Mouse (Mus musculus) bone marrow, adult 2 months (tissue): ENCODE measurements around the gene Wdr54. TPM values are rescaled to one million over a fixed set of nuclear protein-coding genes. Genes with fewer than 3 reads are reported as not detected.

Source experiments
- H3K27ac ChIP-seq: fragments of 200-500 bp; 2 replicates; pipeline ENCODE4 v1.5.1; 2012; ENCODE audit warnings: low read depth, mild to moderate bottlenecking, control low read depth, inconsistent platforms, low read length; ENCODE audit not compliant: control insufficient read depth, poor library complexity, insufficient read depth
- H3K4me1 ChIP-seq: fragments of 200-500 bp; 2 replicates; pipeline ENCODE4 v1.6.1; 2011; ENCODE audit warnings: low read length; ENCODE audit not compliant: control insufficient read depth, insufficient read depth
- H3K4me3 ChIP-seq: fragments of 200-500 bp; replicated peaks from 2 replicates; pipeline ENCODE3; 2011; ENCODE audit warnings: mild to moderate bottlenecking, low read depth, low read length, control low read depth; ENCODE audit not compliant: control insufficient read depth
- CTCF ChIP-seq: fragments of 200-500 bp; IDR thresholded peaks from 2 replicates; pipeline ENCODE4 v1.5.1; 2011; ENCODE audit warnings: low read length, control low read depth; ENCODE audit not compliant: control insufficient read depth, insufficient read depth
- POLR2A ChIP-seq: fragments of 200-500 bp; IDR thresholded peaks from 2 replicates; pipeline ENCODE4 v1.6.1; 2011; ENCODE audit warnings: low read depth, mild to moderate bottlenecking, control low read depth, low read length, borderline replicate concordance; ENCODE audit not compliant: control insufficient read depth
- WGBS: fragments of 180-500 bp; shearing (Covaris S2); methylation state at CpG from one replicate; pipeline ENCODE4 v1.1.7; 2018; 5-methylcytosine and 5-hydroxymethylcytosine counted together
- polyA plus RNA-seq: library from polyadenylated mRNA; stranded (reverse); fragments of >200 nt; gene quantifications from 2 replicates; pipeline ENCODE4 v1.2.4, GENCODE M21; 2011; ENCODE audit warnings: low replicate concordance; ENCODE audit not compliant: missing spikeins, insufficient read depth, insufficient read length

Wdr54 gene
- polyA plus RNA-seq, 1 experiment, result not detected

GRCm38 (mm10) chr6:83184858-83185435 lies 28.8 kb upstream of the Wdr54 start:
- no peak overlapping the region for H3K27ac ChIP-seq
- 80% methylated on average over 3 of the region's 3 CpGs for WGBS
- no peak overlapping the region for H3K4me3 ChIP-seq
- peak; percentile 31; the same call in 1 of the 2 replicates for TF ChIP-seq CTCF
- no peak for TF ChIP-seq POLR2A
- H3K4me1 ChIP-seq, result no peaks in the 10 kb centered on the region

DNA sequence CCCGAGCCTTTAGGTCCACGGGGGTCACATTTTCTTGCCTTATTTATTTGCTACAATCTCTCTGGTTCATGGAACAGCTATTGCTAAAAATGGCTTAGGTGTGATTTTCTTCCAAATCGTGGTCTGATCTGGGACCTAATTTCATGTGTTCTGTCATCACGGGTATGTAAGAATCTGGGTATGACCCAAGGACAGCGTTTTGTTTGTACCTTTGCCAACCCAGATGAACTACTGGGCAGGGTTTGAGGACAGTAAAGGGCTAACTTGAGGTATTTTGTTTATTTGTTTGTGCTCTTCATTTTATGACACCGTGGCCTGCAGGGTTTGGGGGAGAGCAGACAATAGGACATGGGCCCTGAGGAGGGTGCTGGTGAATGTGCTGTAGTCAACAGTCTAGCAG lies 24.4 kb upstream of the Wdr54 start:
- no peak overlapping the region for H3K27ac ChIP-seq
- no peaks in the 10 kb centered on the region for H3K4me1 ChIP-seq
- WGBS, result 80% methylated on average over 6 of the region's 6 CpGs
- no peak overlapping the region for H3K4me3 ChIP-seq
- no peak for TF ChIP-seq CTCF
- TF ChIP-seq POLR2A, result no peak

- WGBS, result 75% methylated on average over 12 of the region's 12 CpGs
Measured at GRCm38 (mm10) chr6:83179390-83180117, 23.4 kb upstream of the Wdr54 start.

GRCm38 (mm10) chr6:83175996-83176395 lies 19.8 kb upstream of the Wdr54 start:
- H3K4me1 ChIP-seq, result no peaks in the 10 kb centered on the region
- 87% methylated on average over 8 of the region's 8 CpGs for WGBS
- no peak overlapping the region for H3K27ac ChIP-seq
- TF ChIP-seq CTCF (no peak), POLR2A (no peak)
- no peak overlapping the region for H3K4me3 ChIP-seq

More at GRCm38 (mm10) chr6:83179390-83180117, 23.4 kb upstream of the Wdr54 start:
- H3K27ac ChIP-seq, result no peak overlapping the region; the same call in 1 of the 2 replicates
- no peak overlapping the region for H3K4me3 ChIP-seq
- H3K4me1 ChIP-seq, result no peaks in the 10 kb centered on the region
- TF ChIP-seq CTCF (no peak), POLR2A (no peak)

GRCm38 (mm10) chr6:83172240-83172920 lies 16.2 kb upstream of the Wdr54 start:
- no peaks in the 10 kb centered on the region; the same call in 1 of the 2 replicates for H3K4me1 ChIP-seq
- TF ChIP-seq CTCF (no peak), POLR2A (no peak)
- no peak overlapping the region for H3K4me3 ChIP-seq
- H3K27ac ChIP-seq, result no peak overlapping the region
- WGBS, result 75% methylated on average over 9 of the region's 9 CpGs

DNA sequence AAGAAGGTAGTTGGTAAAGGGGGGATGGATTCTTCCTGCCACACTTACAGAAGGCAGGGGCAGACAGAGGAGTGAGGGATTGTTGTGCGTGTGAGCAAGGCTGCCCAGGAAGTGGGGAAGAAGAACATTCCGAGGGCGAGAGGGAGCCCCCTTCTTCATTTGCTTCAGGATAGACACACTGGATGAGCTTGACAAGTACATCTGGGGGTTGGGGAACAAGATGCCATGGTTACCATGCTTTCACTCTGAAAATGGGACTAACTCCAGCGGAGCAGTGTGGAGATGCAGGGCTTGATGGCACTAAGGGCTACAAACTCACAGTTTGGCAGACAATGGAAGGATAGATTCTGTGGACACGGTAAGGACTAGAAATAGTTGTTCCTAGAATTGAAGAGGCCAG lies 14.9 kb upstream of the Wdr54 start:
- Histone ChIP-seq H3K4me1 (peaks cover 2% of the 10 kb centered on the region; the same call in 1 of the 2 replicates), H3K27ac (no peak overlapping the region; the same call in 1 of the 2 replicates), H3K4me3 (no peak overlapping the region)
- WGBS, result 82% methylated on average over 5 of the region's 5 CpGs
- TF ChIP-seq CTCF, result no peak
- no peak for TF ChIP-seq POLR2A

- Histone ChIP-seq H3K4me3 (no peak overlapping the region), H3K27ac (no peak overlapping the region), H3K4me1 (peaks cover 2% of the 10 kb centered on the region; the same call in 1 of the 2 replicates)
- TF ChIP-seq CTCF (no peak), POLR2A (no peak)
- WGBS, result 81% methylated on average over 5 of the region's 5 CpGs
Measured at GRCm38 (mm10) chr6:83169872-83170271, 13.7 kb upstream of the Wdr54 start.

- TF ChIP-seq POLR2A, result no peak
- TF ChIP-seq CTCF, result no peak
- whole genome bisulfite sequencing, result under 1% methylated on average over 12 of the region's 12 CpGs
- peaks cover 2% of the 10 kb centered on the region; the same call in 1 of the 2 replicates for H3K4me1 ChIP-seq
- H3K4me3 ChIP-seq, result peak overlapping the region; percentile 96
- H3K27ac ChIP-seq, result no peak overlapping the region
Measured at GRCm38 (mm10) chr6:83166243-83166630, 10.0 kb upstream of the Wdr54 start.
